Mouse (Mus musculus) erythroblast, embryonic 14.5 days (primary cell): ENCODE results near the gene Serp2.

Experiments used
- GATA1 ChIP-seq: IDR thresholded peaks from 2 replicates; pipeline ENCODE4 v1.6.1; 2012; ENCODE audit warnings: low read length, inconsistent platforms, mixed read lengths
- TAL1 ChIP-seq: IDR thresholded peaks from 3 replicates; pipeline ENCODE4 v1.6.1; 2012; ENCODE audit warnings: low read length, inconsistent platforms, mixed read lengths

DNA sequence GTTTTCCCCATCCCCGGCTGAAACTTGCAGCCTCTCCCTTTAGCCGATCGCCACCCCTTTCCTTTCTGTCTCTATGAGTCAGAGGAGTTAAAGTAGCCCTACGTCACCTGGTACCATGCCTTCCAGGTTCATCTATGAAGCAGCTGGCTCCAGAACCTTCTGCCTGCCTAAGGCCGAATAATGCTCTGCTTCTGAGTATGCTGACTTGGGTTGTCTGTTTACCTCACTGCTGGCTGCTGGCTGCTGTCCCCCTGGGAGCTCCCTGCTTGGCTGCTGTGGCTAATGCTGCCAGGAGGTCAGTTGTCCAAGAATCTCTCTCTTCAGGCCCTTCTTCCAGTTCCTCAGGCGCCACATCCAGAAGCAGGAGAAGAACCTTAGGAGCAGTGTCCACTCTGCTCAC lies 30.2 kb downstream of the Serp2 start:
- no peak for TF ChIP-seq TAL1
- no peak for TF ChIP-seq GATA1
